In genomic region chr2:42638969-42639368, GRCm38 (mm10) we compare ENCODE assay signal across 20 mouse cellular contexts. TPM values are rescaled to one million over a fixed set of nuclear protein-coding genes. Genes with fewer than 3 reads are reported as not detected.
DNase-seq lines count a peak whose midpoint lies in the region; ATAC-seq and TF ChIP-seq lines count a peak whose summit lies in the region.
"Had no signal": no experiment of that assay in that cellular context is flagged by ENCODE, and none has a peak within 500 bp of the region (broad histone marks: within the 10 kb centered on the region; RNA-seq: fewer than 3 reads in every experiment).

No protein-coding gene starts in this region.

- no peak overlapping the region for H3K4me2 ChIP-seq in intestine, postnatal 0 days (replicated peaks; ENCODE audit: low read depth)
- H3K4me2 ChIP-seq in heart, embryonic 12.5 days = no peak overlapping the region
- H3K4me2 ChIP-seq: embryonic facial prominence, embryonic 15.5 days; intestine, embryonic 15.5 days; limb, embryonic 12.5 days; neural tube, embryonic 15.5 days; stomach, embryonic 15.5 days had no signal

- no peak overlapping the region for H3K9ac ChIP-seq in intestine, postnatal 0 days (ENCODE audit: low read depth, low read length)
- no peak overlapping the region for H3K9ac ChIP-seq in heart, embryonic 12.5 days
- H3K9ac ChIP-seq: embryonic facial prominence, embryonic 15.5 days; intestine, embryonic 15.5 days; limb, embryonic 12.5 days; neural tube, embryonic 15.5 days; stomach, embryonic 15.5 days had no signal

- H3K4me1 ChIP-seq in intestine, postnatal 0 days (replicated peaks; ENCODE audit: control insufficient read depth, insufficient read depth, low read length) = no peaks in the 10 kb centered on the region
- H3K4me1 ChIP-seq in heart, embryonic 12.5 days (replicated peaks) = no peaks in the 10 kb centered on the region
- H3K4me1 ChIP-seq: embryonic facial prominence, embryonic 15.5 days; intestine, embryonic 15.5 days; limb, embryonic 12.5 days; neural tube, embryonic 15.5 days; stomach, embryonic 15.5 days had no signal

- H3K4me3 ChIP-seq in intestine, postnatal 0 days (ENCODE audit: low read depth, low read length) = no peak overlapping the region
- H3K4me3 ChIP-seq in heart, embryonic 12.5 days = no peak overlapping the region
- H3K4me3 ChIP-seq: embryonic facial prominence, embryonic 15.5 days; heart, adult 2 months; intestine, embryonic 15.5 days; limb, embryonic 12.5 days; neural tube, embryonic 15.5 days; stomach, embryonic 15.5 days had no signal

- no peak for ATAC-seq in intestine, postnatal 0 days
- ATAC-seq in heart, embryonic 12.5 days (ENCODE audit: insufficient number of reproducible peaks, low FRiP score) = no peak
- ATAC-seq: CD4-positive, CD25-positive, alpha-beta regulatory T cell, adult 4 months; intestine, embryonic 15.5 days had no signal

- no peak overlapping the region for H3K27ac ChIP-seq in intestine, postnatal 0 days (ENCODE audit: low read depth, low read length)
- H3K27ac ChIP-seq in heart, embryonic 12.5 days (ENCODE audit: poor library complexity, severe bottlenecking) = no peak overlapping the region
- H3K27ac ChIP-seq: embryonic facial prominence, embryonic 15.5 days; heart, adult 2 months; intestine, embryonic 15.5 days; limb, embryonic 12.5 days; neural tube, embryonic 15.5 days; stomach, embryonic 15.5 days had no signal

- TF ChIP-seq POLR2A in brain, embryonic 14.5 days (IDR thresholded peaks at IDR 0.05; ENCODE audit: borderline replicate concordance, extremely low read depth, insufficient read depth, insufficient read length, poor library complexity, severe bottlenecking) = no peak

- no peaks in the 10 kb centered on the region for H3K27me3 ChIP-seq in intestine, postnatal 0 days (replicated peaks; ENCODE audit: control insufficient read depth, insufficient read depth, low read length)
- no peaks in the 10 kb centered on the region for H3K27me3 ChIP-seq in heart, embryonic 12.5 days (replicated peaks)
- H3K27me3 ChIP-seq: embryonic facial prominence, embryonic 15.5 days; intestine, embryonic 15.5 days; limb, embryonic 12.5 days; neural tube, embryonic 15.5 days; stomach, embryonic 15.5 days had no signal

- no peak for TF ChIP-seq CTCF in brain, embryonic 14.5 days (IDR thresholded peaks at IDR 0.05; ENCODE audit: borderline replicate concordance, extremely low read depth, insufficient read depth, insufficient read length)
- TF ChIP-seq CTCF in intestine, postnatal 0 days (IDR thresholded peaks at IDR 0.05; ENCODE audit: low read depth) = no peak

- no peaks in the 10 kb centered on the region for H3K36me3 ChIP-seq in intestine, postnatal 0 days (ENCODE audit: control insufficient read depth, insufficient read depth)
- no peaks in the 10 kb centered on the region for H3K36me3 ChIP-seq in heart, embryonic 12.5 days
- H3K36me3 ChIP-seq: embryonic facial prominence, embryonic 15.5 days; intestine, embryonic 15.5 days; limb, embryonic 12.5 days; neural tube, embryonic 15.5 days; stomach, embryonic 15.5 days had no signal

- 93% methylated on average over 2 of the region's 2 CpGs for WGBS in intestine, postnatal 0 days
- 80% methylated on average over 2 of the region's 2 CpGs for WGBS in heart, embryonic 12.5 days

- peak; percentile 35 to 55 for DNase-seq in cerebellum, postnatal 25 days
- no peak for DNase-seq in cerebellum, adult 11-12 months
- DNase-seq in brain, embryonic 14.5 days (ENCODE audit: low read depth) = peak; percentile 47
- DNase-seq in layer of hippocampus, adult 8-10 months (ENCODE audit: low spot score in 2 of 2) = peak; percentile 57 to 79
- DNase-seq in right cerebral cortex, postnatal 14 days = peak; percentile 6
- DNase-seq: heart, adult 2 months; kidney, postnatal 36 days; lung, adult 18-20 months had no signal

- H3K9me3 ChIP-seq in intestine, postnatal 0 days (ENCODE audit: control insufficient read depth) = no peaks in the 10 kb centered on the region
- H3K9me3 ChIP-seq in heart, embryonic 12.5 days (replicated peaks) = no peaks in the 10 kb centered on the region
- H3K9me3 ChIP-seq: embryonic facial prominence, embryonic 15.5 days; intestine, embryonic 15.5 days; limb, embryonic 12.5 days; neural tube, embryonic 15.5 days; stomach, embryonic 15.5 days had no signal

RNA-seq across cellular contexts. Expression of gene Lrp1b, which starts 14.5 kb away (rescaled TPM):
- 3.9 and 6.5 TPM in 2 replicates for polyA plus RNA-seq in brain, embryonic 14.5 days (2012; rRNA removed)
- 10 to 100 TPM; 66.3 to 94.2 (median 84.2) TPM for total RNA-seq in layer of hippocampus, adult 8-10 months (2022)
- 0.14 and 0.23 TPM in 2 replicates for polyA plus RNA-seq in intestine, postnatal 0 days (2015; fragmentation: Nextera tagmentation; extraction: Ambion mirVana)
- polyA plus RNA-seq in heart, embryonic 12.5 days (2016; fragmentation: Nextera tagmentation; extraction: Ambion mirVana) = 0.17 and 0.23 TPM in 2 replicates
- total RNA-seq: common myeloid progenitor, adult 5-6 weeks; hematopoietic stem cell, adult 5-6 weeks; monocyte, adult 5-6 weeks had no signal
- polyA plus RNA-seq: CD4-positive, CD25-positive, alpha-beta regulatory T cell, adult 4 months; small intestine, adult 2 months had no signal
